Mouse (Mus musculus) retina, embryonic 14.5 days (tissue): ENCODE results near the gene Gm8720.
"Not testable (repeated sequence)": the region's sequence is repeated elsewhere in the genome, so short reads cannot be mapped to it uniquely, and the experiment has no call there.

Source experiments
- DNase-seq: peaks from one replicate; pipeline ENCODE4 v3.0.0-alpha.2; 2015; ENCODE audit warnings: low spot score

Gene Gm8720

DNA sequence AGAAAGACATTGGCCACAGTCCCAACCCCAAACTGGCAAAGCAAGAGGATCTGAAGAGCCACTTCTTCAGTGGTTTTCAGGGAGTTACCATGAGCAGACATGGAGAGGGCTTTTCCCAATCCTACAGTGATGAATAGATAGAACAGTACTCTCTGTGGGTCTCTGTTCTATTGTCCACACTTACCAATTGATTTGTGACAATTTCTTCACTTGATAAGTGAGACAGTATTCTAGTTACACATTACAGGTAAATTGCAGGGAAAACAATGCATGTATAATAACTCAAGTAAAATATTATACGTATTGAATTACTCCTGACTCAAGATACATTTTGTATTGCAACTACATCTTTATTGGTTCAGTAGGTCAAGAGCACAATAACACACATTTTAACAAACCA lies at the start of gene Gm8720:
Gene Gm8720 (minus strand): TSS at position 101 of the 400 bp plus-strand sequence.
- DNase-seq = not testable (repeated sequence)

DNA sequence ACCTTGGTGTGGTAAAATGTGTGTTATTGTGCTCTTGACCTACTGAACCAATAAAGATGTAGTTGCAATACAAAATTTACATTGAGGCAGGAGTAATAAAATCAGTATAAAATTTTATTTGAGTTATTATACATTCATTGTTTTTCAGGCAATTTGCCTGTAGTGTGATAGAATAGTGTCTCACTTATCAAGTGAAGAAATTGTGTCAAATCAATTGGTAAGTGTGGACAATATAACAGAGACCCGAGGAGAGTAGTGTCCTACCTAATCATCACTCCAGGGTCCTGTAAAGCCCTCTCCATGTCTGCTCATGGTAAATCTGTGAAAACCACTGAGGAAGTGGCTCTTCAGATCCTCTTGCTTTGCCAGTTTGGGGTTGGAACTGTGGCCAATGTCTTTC lies 12.0 kb downstream of the Gm8720 start, which contains the start of gene Vmn1r163:
Gene Vmn1r163 (plus strand): TSS at position 301 of the 400 bp plus-strand sequence.
- not testable (repeated sequence) for DNase-seq

DNA sequence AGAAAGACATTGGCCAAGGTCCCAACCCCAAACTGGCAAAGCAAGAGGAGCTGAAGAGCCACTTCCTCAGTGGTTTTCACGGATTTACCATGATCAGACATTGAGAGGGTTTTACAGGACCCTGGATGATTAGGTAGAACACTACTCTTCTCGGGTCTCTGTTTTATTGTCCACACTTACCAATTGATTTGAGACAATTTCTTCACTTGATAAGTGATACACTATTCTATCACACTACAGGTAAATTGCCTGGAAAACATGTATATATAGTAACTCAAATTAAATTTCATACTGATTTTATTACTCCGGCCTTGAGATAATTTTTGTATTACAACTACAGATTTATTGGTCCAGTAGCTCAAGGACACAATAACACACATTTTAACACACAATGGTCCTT lies 47.4 kb downstream of the Gm8720 start, which contains the start of gene Gm4216:
Gene Gm4216 (minus strand): TSS at position 101 of the 400 bp plus-strand sequence.
- not testable (repeated sequence) for DNase-seq
